Mouse (Mus musculus): Measurements from ENCODE around the gene Nrarp. TPM values are rescaled to one million over a fixed set of nuclear protein-coding genes. Genes with fewer than 3 reads are reported as not detected.

The Nrarp gene
- polyA plus RNA-seq (2015; fragmentation: Nextera tagmentation; extraction: Ambion mirVana) = 13.6 and 16.3 TPM in 2 replicates

- Histone ChIP-seq H3K9me3 (ENCODE audit: control insufficient read depth, low read length) (no peaks in the 10 kb centered on the region), H3K4me2 (ENCODE audit: low read length) (peak within 1 kb of the TSS; percentile 83), H3K9ac (ENCODE audit: low read depth, low read length) (peak within 1 kb of the TSS; percentile 73), H3K4me1 (ENCODE audit: control insufficient read depth, insufficient read depth, low read depth, low read length) (peaks cover 30% of the 10 kb centered on the region), H3K36me3 (ENCODE audit: control insufficient read depth, insufficient read depth, low read length) (no peaks in the 10 kb centered on the region), H3K27ac (ENCODE audit: low read depth, low read length) (peak within 1 kb of the TSS; percentile 84), H3K4me3 (ENCODE audit: low read length) (peak within 1 kb of the TSS; percentile 75), H3K27me3 (replicated peaks; ENCODE audit: control insufficient read depth, insufficient read depth, low read length) (no peaks in the 10 kb centered on the region)
- ATAC-seq = peak; percentile 91
- under 1% methylated on average over 34 of the region's 35 CpGs for WGBS
These were observed at the start of gene Nrarp for GRCm38 (mm10) chr2:25180478-25180903. Gene Nrarp, plus strand, starts transcription at chr2:25180758.

- H3K27me3 ChIP-seq (replicated peaks; ENCODE audit: control insufficient read depth, insufficient read depth, low read length) = no peaks in the 10 kb centered on the region
- no peak for ATAC-seq
- WGBS = 77% methylated on average over 9 of the region's 9 CpGs
- no peak overlapping the region for H3K9ac ChIP-seq (ENCODE audit: low read depth, low read length)
- no peaks in the 10 kb centered on the region for H3K9me3 ChIP-seq (ENCODE audit: control insufficient read depth, low read length)
- H3K36me3 ChIP-seq (ENCODE audit: control insufficient read depth, insufficient read depth, low read length) = no peaks in the 10 kb centered on the region
- no peak overlapping the region for H3K27ac ChIP-seq (ENCODE audit: low read depth, low read length)
- no peak overlapping the region for H3K4me2 ChIP-seq (ENCODE audit: low read length)
- peaks cover 10% of the 10 kb centered on the region for H3K4me1 ChIP-seq (ENCODE audit: control insufficient read depth, insufficient read depth, low read depth, low read length)
- no peak overlapping the region for H3K4me3 ChIP-seq (ENCODE audit: low read length)
These were observed 49.0 kb upstream of the Nrarp start for GRCm38 (mm10) chr2:25131601-25132000.

- Histone ChIP-seq H3K9me3 (ENCODE audit: control insufficient read depth, low read length) (no peaks in the 10 kb centered on the region), H3K4me3 (ENCODE audit: low read length) (no peak overlapping the region), H3K9ac (ENCODE audit: low read depth, low read length) (no peak overlapping the region), H3K27ac (ENCODE audit: low read depth, low read length) (no peak overlapping the region), H3K4me2 (ENCODE audit: low read length) (no peak overlapping the region), H3K36me3 (ENCODE audit: control insufficient read depth, insufficient read depth, low read length) (no peaks in the 10 kb centered on the region), H3K4me1 (ENCODE audit: control insufficient read depth, insufficient read depth, low read depth, low read length) (no peaks in the 10 kb centered on the region), H3K27me3 (replicated peaks; ENCODE audit: control insufficient read depth, insufficient read depth, low read length) (no peaks in the 10 kb centered on the region)
- 86% methylated on average over 6 of the region's 6 CpGs for WGBS
- ATAC-seq = no peak
These were observed 42.7 kb upstream of the Nrarp start for GRCm38 (mm10) chr2:25137832-25138231.

- no peaks in the 10 kb centered on the region for H3K36me3 ChIP-seq (ENCODE audit: control insufficient read depth, insufficient read depth, low read length)
- 64% methylated on average over 4 of the region's 4 CpGs for WGBS
- H3K27ac ChIP-seq (ENCODE audit: low read depth, low read length) = no peak overlapping the region
- no peak overlapping the region for H3K4me3 ChIP-seq (ENCODE audit: low read length)
- no peaks in the 10 kb centered on the region for H3K9me3 ChIP-seq (ENCODE audit: control insufficient read depth, low read length)
- no peak overlapping the region for H3K4me2 ChIP-seq (ENCODE audit: low read length)
- H3K27me3 ChIP-seq (replicated peaks; ENCODE audit: control insufficient read depth, insufficient read depth, low read length) = no peaks in the 10 kb centered on the region
- no peak for ATAC-seq
- H3K9ac ChIP-seq (ENCODE audit: low read depth, low read length) = no peak overlapping the region
- H3K4me1 ChIP-seq (ENCODE audit: control insufficient read depth, insufficient read depth, low read depth, low read length) = no peaks in the 10 kb centered on the region
These were observed 39.4 kb upstream of the Nrarp start for GRCm38 (mm10) chr2:25141185-25141584.

- H3K4me1 ChIP-seq (ENCODE audit: control insufficient read depth, insufficient read depth, low read depth, low read length) = no peaks in the 10 kb centered on the region
- no peaks in the 10 kb centered on the region for H3K27me3 ChIP-seq (replicated peaks; ENCODE audit: control insufficient read depth, insufficient read depth, low read length)
- H3K9me3 ChIP-seq (ENCODE audit: control insufficient read depth, low read length) = no peaks in the 10 kb centered on the region
- H3K27ac ChIP-seq (ENCODE audit: low read depth, low read length) = no peak overlapping the region
- no peak for ATAC-seq
- H3K36me3 ChIP-seq (ENCODE audit: control insufficient read depth, insufficient read depth, low read length) = no peaks in the 10 kb centered on the region
- no peak overlapping the region for H3K9ac ChIP-seq (ENCODE audit: low read depth, low read length)
- H3K4me2 ChIP-seq (ENCODE audit: low read length) = no peak overlapping the region
- H3K4me3 ChIP-seq (ENCODE audit: low read length) = no peak overlapping the region
- 86% methylated on average over 5 of the region's 5 CpGs for WGBS
These were observed 38.6 kb upstream of the Nrarp start for GRCm38 (mm10) chr2:25141921-25142320.

GRCm38 (mm10) chr2:25145346-25145745, 35.2 kb upstream of the Nrarp start:
- no peaks in the 10 kb centered on the region for H3K4me1 ChIP-seq (ENCODE audit: control insufficient read depth, insufficient read depth, low read depth, low read length)
- no peak for ATAC-seq
- H3K36me3 ChIP-seq (ENCODE audit: control insufficient read depth, insufficient read depth, low read length) = no peaks in the 10 kb centered on the region
- H3K27me3 ChIP-seq (replicated peaks; ENCODE audit: control insufficient read depth, insufficient read depth, low read length) = no peaks in the 10 kb centered on the region
- 84% methylated on average over 6 of the region's 6 CpGs for WGBS
- H3K9ac ChIP-seq (ENCODE audit: low read depth, low read length) = no peak overlapping the region
- H3K27ac ChIP-seq (ENCODE audit: low read depth, low read length) = no peak overlapping the region
- H3K9me3 ChIP-seq (ENCODE audit: control insufficient read depth, low read length) = no peaks in the 10 kb centered on the region
- H3K4me2 ChIP-seq (ENCODE audit: low read length) = no peak overlapping the region
- no peak overlapping the region for H3K4me3 ChIP-seq (ENCODE audit: low read length)

- Histone ChIP-seq H3K36me3 (ENCODE audit: control insufficient read depth, insufficient read depth, low read length) (no peaks in the 10 kb centered on the region), H3K27me3 (replicated peaks; ENCODE audit: control insufficient read depth, insufficient read depth, low read length) (no peaks in the 10 kb centered on the region), H3K4me3 (ENCODE audit: low read length) (no peak overlapping the region), H3K4me1 (ENCODE audit: control insufficient read depth, insufficient read depth, low read depth, low read length) (no peaks in the 10 kb centered on the region), H3K9ac (ENCODE audit: low read depth, low read length) (no peak overlapping the region), H3K27ac (ENCODE audit: low read depth, low read length) (no peak overlapping the region), H3K9me3 (ENCODE audit: control insufficient read depth, low read length) (no peaks in the 10 kb centered on the region), H3K4me2 (ENCODE audit: low read length) (no peak overlapping the region)
- ATAC-seq = no peak
- 75% methylated on average over 5 of the region's 5 CpGs for WGBS
These were observed 33.2 kb upstream of the Nrarp start for GRCm38 (mm10) chr2:25147398-25147797.

GRCm38 (mm10) chr2:25147892-25148291, 32.7 kb upstream of the Nrarp start:
- Histone ChIP-seq H3K27me3 (replicated peaks; ENCODE audit: control insufficient read depth, insufficient read depth, low read length) (no peaks in the 10 kb centered on the region), H3K4me1 (ENCODE audit: control insufficient read depth, insufficient read depth, low read depth, low read length) (no peaks in the 10 kb centered on the region), H3K9me3 (ENCODE audit: control insufficient read depth, low read length) (no peaks in the 10 kb centered on the region), H3K9ac (ENCODE audit: low read depth, low read length) (no peak overlapping the region), H3K4me3 (ENCODE audit: low read length) (no peak overlapping the region), H3K4me2 (ENCODE audit: low read length) (no peak overlapping the region), H3K36me3 (ENCODE audit: control insufficient read depth, insufficient read depth, low read length) (no peaks in the 10 kb centered on the region), H3K27ac (ENCODE audit: low read depth, low read length) (no peak overlapping the region)
- no peak for ATAC-seq
- 90% methylated on average over 5 of the region's 5 CpGs for WGBS

- Histone ChIP-seq H3K36me3 (ENCODE audit: control insufficient read depth, insufficient read depth, low read length) (no peaks in the 10 kb centered on the region), H3K4me1 (ENCODE audit: control insufficient read depth, insufficient read depth, low read depth, low read length) (no peaks in the 10 kb centered on the region), H3K27me3 (replicated peaks; ENCODE audit: control insufficient read depth, insufficient read depth, low read length) (no peaks in the 10 kb centered on the region), H3K4me3 (ENCODE audit: low read length) (no peak overlapping the region), H3K27ac (ENCODE audit: low read depth, low read length) (no peak overlapping the region), H3K9ac (ENCODE audit: low read depth, low read length) (no peak overlapping the region), H3K4me2 (ENCODE audit: low read length) (no peak overlapping the region), H3K9me3 (ENCODE audit: control insufficient read depth, low read length) (no peaks in the 10 kb centered on the region)
- WGBS = 73% methylated on average over 2 of the region's 2 CpGs
- ATAC-seq = no peak
These were observed 30.9 kb upstream of the Nrarp start for GRCm38 (mm10) chr2:25149643-25150042.
